Mouse (Mus musculus): ENCODE results near the gene Gm17509.
"Not testable (repeated sequence)": the region's sequence is repeated elsewhere in the genome, so short reads cannot be mapped to it uniquely, and the experiment has no call there.

DNA sequence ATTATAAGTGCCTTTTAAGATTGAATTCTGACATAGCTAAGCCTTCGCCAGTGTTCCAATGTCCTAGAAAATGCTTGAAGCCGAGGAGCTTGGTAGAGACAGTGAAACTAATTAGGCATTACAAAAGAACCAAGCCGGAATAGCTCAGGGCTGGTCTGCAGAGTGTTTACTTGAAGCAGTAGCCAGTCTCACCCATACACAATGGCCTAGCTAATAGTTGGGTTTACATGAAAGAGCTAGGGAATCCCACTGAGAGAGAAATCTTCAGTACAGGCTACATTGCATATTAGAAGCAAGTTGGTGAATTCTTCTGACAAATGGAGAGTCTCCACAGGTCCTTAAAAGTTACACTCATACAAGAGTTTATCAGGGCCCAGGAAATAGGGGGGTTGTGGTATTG is 40.0 kb downstream of the Gm17509 start:
- TF ChIP-seq CTCF (IDR thresholded peaks at IDR 0.05; ENCODE audit: low read depth, low read length); POLR2A (IDR thresholded peaks at IDR 0.05; ENCODE audit: extremely low read depth, insufficient read depth, low read length): not testable (repeated sequence)
